Mouse (Mus musculus) heart, embryonic 13.5 days (tissue): Measurements from ENCODE around the gene Entpd8. TPM values are rescaled to one million over a fixed set of nuclear protein-coding genes. Genes with fewer than 3 reads are reported as not detected.

Source experiments
- ATAC-seq: fragments of 200-750 bp; cut with Nextera tagmentation; 2 replicates; pipeline ENCODE4 v1.8.0; 2017; ENCODE audit warnings: moderate TSS enrichment; ENCODE audit not compliant: insufficient number of reproducible peaks, low FRiP score, low TSS enrichment; ENCODE audit errors: extremely low read depth
- H3K27ac ChIP-seq: fragments of 300-500 bp; sonication (generic); replicated peaks from 2 replicates; pipeline ENCODE4 v1.5.1; 2015; ENCODE audit warnings: moderate library complexity, mild to moderate bottlenecking, inconsistent platforms
- H3K27me3 ChIP-seq: fragments of 300-500 bp; sonication (generic); replicated peaks from 2 replicates; pipeline ENCODE4 v1.6.1; 2015; ENCODE audit warnings: mild to moderate bottlenecking, inconsistent platforms
- H3K36me3 ChIP-seq: fragments of 300-500 bp; sonication (generic); 2 replicates; pipeline ENCODE4 v1.6.1; 2015; ENCODE audit warnings: mild to moderate bottlenecking, inconsistent platforms
- H3K4me1 ChIP-seq: fragments of 300-500 bp; sonication (generic); 2 replicates; pipeline ENCODE4 v1.6.1; 2015; ENCODE audit warnings: inconsistent platforms
- H3K4me2 ChIP-seq: fragments of 300-500 bp; sonication (generic); 2 replicates; pipeline ENCODE4 v1.6.1; 2015; ENCODE audit warnings: inconsistent platforms, mild to moderate bottlenecking, moderate library complexity
- H3K4me3 ChIP-seq: fragments of 300-500 bp; sonication (generic); 2 replicates; pipeline ENCODE4 v1.5.1; 2015; ENCODE audit warnings: moderate library complexity, mild to moderate bottlenecking, inconsistent platforms
- H3K9ac ChIP-seq: fragments of 300-500 bp; sonication (generic); 2 replicates; pipeline ENCODE4 v1.6.1; 2015; ENCODE audit warnings: inconsistent platforms, mild to moderate bottlenecking, moderate library complexity
- H3K9me3 ChIP-seq: fragments of 300-500 bp; sonication (generic); 2 replicates; pipeline ENCODE4 v1.6.1; 2016; ENCODE audit warnings: inconsistent platforms
- WGBS: fragments of 180-500 bp; shearing (Covaris S2); methylation state at CpG from one replicate; pipeline ENCODE4 v1.1.7; 2015; ENCODE audit warnings: mixed read lengths; 5-methylcytosine and 5-hydroxymethylcytosine counted together
- polyA plus RNA-seq: library from polyadenylated mRNA; unstranded; fragments of >200 nt; fragmentation: Nextera tagmentation; extraction: Ambion mirVana; gene quantifications from 2 replicates; pipeline ENCODE4 v1.2.1, GENCODE M21; 2015

The Entpd8 gene
- not detected in 2 replicates for polyA plus RNA-seq

DNA sequence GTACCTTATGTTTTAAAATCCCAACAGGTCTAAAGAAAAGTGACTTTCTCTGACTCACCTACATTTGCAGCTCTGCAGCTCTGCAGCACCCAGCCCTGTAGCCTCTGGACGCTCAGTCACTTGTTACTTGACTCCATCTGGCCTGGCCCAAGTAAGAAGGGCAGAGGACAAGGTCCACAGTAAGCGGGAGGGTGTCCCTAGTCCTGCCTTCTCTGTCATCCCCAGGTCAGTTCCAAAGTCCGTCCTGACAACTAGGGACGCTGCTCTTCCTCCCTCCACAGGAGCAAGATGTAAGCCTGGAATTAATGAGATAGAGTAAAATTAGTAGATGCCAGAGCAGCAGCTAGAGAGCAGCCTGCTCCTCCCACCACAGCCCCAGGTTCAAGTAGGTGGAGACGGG is at the start of gene Entpd8:
Gene Entpd8 (plus strand): TSS at position 229 of the 400 bp plus-strand sequence.
- no peak for ATAC-seq

GRCm38 (mm10) chr2:25034994-25035393 is 45.1 kb upstream of the Entpd8 start:
- no peaks in the 10 kb centered on the region for H3K27me3 ChIP-seq
- H3K36me3 ChIP-seq, result peaks cover 17% of the 10 kb centered on the region; the same call in 1 of the 2 replicates
- no peak overlapping the region for H3K4me2 ChIP-seq
- H3K27ac ChIP-seq, result no peak overlapping the region
- no peak overlapping the region for H3K4me3 ChIP-seq
- no peak for ATAC-seq
- WGBS, result 93% methylated on average over 4 of the region's 4 CpGs
- H3K9me3 ChIP-seq, result no peaks in the 10 kb centered on the region
- no peak overlapping the region for H3K9ac ChIP-seq
- H3K4me1 ChIP-seq, result no peaks in the 10 kb centered on the region

More for the DNA sequence above, at the start of gene Entpd8:
- H3K4me3 ChIP-seq, result no peak within 1 kb of the TSS
- H3K9ac ChIP-seq, result no peak within 1 kb of the TSS
- 50% methylated on average over 5 of the region's 5 CpGs for WGBS
- no peaks in the 10 kb centered on the region for H3K36me3 ChIP-seq
- no peak within 1 kb of the TSS for H3K27ac ChIP-seq
- no peak within 1 kb of the TSS for H3K4me2 ChIP-seq
- H3K4me1 ChIP-seq, result no peaks in the 10 kb centered on the region
- H3K9me3 ChIP-seq, result no peaks in the 10 kb centered on the region
- peaks cover 37% of the 10 kb centered on the region for H3K27me3 ChIP-seq

GRCm38 (mm10) chr2:25040089-25040488 is 40.0 kb upstream of the Entpd8 start:
- Histone ChIP-seq H3K4me3 (no peak overlapping the region), H3K27ac (no peak overlapping the region), H3K36me3 (peaks cover 12% of the 10 kb centered on the region), H3K27me3 (no peaks in the 10 kb centered on the region), H3K9ac (no peak overlapping the region), H3K4me2 (no peak overlapping the region), H3K9me3 (no peaks in the 10 kb centered on the region), H3K4me1 (no peaks in the 10 kb centered on the region)
- ATAC-seq, result no peak
- WGBS, result 78% methylated on average over 5 of the region's 5 CpGs

DNA sequence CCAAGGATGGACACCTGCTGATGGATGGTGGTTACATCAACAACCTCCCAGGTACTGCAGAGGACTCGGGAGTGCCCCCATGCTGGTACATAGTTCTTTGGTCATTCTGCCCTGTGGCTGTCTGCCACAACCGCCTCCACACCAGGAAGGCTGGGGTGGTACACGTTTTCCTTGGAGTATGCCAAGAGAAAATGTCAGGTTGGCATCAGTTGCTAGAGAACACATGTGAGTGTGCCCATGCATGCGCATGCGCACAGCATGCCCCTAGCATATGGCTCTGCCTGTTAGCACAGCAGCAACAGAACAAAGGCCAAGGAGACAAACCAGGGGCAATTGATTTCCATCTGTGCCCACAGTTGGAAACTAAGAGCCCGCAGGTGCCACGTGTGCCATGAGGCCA is 29.2 kb upstream of the Entpd8 start:
- H3K9me3 ChIP-seq, result no peaks in the 10 kb centered on the region
- peaks cover 15% of the 10 kb centered on the region for H3K4me1 ChIP-seq
- no peak for ATAC-seq
- H3K9ac ChIP-seq, result no peak overlapping the region
- WGBS, result 82% methylated on average over 7 of the region's 7 CpGs
- peaks cover 21% of the 10 kb centered on the region for H3K36me3 ChIP-seq
- no peaks in the 10 kb centered on the region for H3K27me3 ChIP-seq
- H3K4me3 ChIP-seq, result no peak overlapping the region
- no peak overlapping the region for H3K27ac ChIP-seq
- no peak overlapping the region for H3K4me2 ChIP-seq

- Histone ChIP-seq H3K4me2 (no peak overlapping the region), H3K9ac (no peak overlapping the region), H3K4me3 (no peak overlapping the region), H3K27me3 (no peaks in the 10 kb centered on the region), H3K4me1 (peaks cover 15% of the 10 kb centered on the region), H3K36me3 (peaks cover 24% of the 10 kb centered on the region), H3K27ac (no peak overlapping the region), H3K9me3 (no peaks in the 10 kb centered on the region)
- ATAC-seq, result no peak
- WGBS, result 78% methylated on average over 8 of the region's 8 CpGs
Observed at GRCm38 (mm10) chr2:25051450-25051849, 28.7 kb upstream of the Entpd8 start.

GRCm38 (mm10) chr2:25053101-25053500 is 27.0 kb upstream of the Entpd8 start:
- no peaks in the 10 kb centered on the region for H3K9me3 ChIP-seq
- no peak for ATAC-seq

DNA sequence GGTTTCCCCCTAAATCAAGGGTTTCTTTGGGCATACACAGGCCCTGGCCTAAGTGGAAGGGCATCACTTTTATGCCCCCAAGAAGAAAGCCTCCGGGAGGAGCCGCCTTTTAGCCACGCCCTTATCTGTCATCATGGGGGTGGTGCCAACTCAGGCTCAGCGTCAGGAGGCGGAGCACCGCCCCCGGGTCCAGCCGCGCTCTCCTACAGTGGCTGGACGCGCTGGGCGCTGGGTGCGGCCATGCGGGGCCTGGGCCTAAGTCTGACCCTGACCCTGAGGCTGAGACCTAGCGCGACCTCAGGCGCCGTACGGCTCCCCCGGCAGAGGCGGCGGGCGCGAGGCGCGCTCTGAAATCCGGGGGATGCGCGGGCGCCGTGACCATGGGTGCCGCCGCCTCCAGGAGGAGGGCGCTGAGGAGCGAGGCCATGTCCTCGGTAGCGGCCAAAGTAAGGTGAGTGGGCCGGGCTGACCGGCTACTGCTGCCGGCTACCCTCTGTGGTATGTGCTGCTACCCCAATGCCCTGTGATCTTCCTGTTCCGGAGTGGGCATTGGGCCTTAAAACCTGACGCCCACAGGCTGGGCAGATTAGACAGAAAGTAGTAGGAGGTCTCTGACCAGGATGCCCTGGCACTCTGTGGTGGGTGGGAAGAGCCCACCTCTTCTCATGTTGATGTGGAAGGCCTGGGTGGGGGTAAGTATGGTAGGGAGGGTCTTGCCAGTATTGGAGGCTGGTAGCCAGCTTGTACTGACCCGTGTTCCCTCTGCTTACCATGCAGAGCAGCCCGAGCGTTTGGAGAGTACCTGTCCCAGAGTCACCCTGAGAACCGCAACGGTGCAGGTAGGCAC is 25.7 kb upstream of the Entpd8 start, which contains the start of gene Nsmf:
Gene Nsmf (plus strand): TSS at position 135 of the 847 bp plus-strand sequence.
- WGBS, result 5% methylated on average over 47 of the region's 47 CpGs

More at GRCm38 (mm10) chr2:25053101-25053500, 27.0 kb upstream of the Entpd8 start:
- Histone ChIP-seq H3K36me3 (peaks cover 35% of the 10 kb centered on the region), H3K27ac (no peak overlapping the region), H3K4me3 (no peak overlapping the region), H3K4me2 (no peak overlapping the region), H3K27me3 (no peaks in the 10 kb centered on the region), H3K4me1 (peaks cover 15% of the 10 kb centered on the region), H3K9ac (no peak overlapping the region)
- WGBS, result 87% methylated on average over 6 of the region's 6 CpGs

GRCm38 (mm10) chr2:25055068-25055405 is 25.1 kb upstream of the Entpd8 start:
- ATAC-seq, result no peak
- H3K9me3 ChIP-seq, result no peaks in the 10 kb centered on the region
- H3K36me3 ChIP-seq, result peaks cover 53% of the 10 kb centered on the region
- 38% methylated on average over 2 of the region's 2 CpGs for WGBS
- H3K4me2 ChIP-seq, result peak overlapping the region; percentile 91
- peak overlapping the region; percentile 93 for H3K9ac ChIP-seq
- H3K27ac ChIP-seq, result no peak overlapping the region
- H3K4me1 ChIP-seq, result peaks cover 15% of the 10 kb centered on the region
- H3K4me3 ChIP-seq, result peak overlapping the region; percentile 87
- H3K27me3 ChIP-seq, result no peaks in the 10 kb centered on the region

More for the DNA sequence above, 25.7 kb upstream of the Entpd8 start, which contains the start of gene Nsmf:
- peak within 1 kb of the TSS; percentile 91 for H3K4me2 ChIP-seq
- peak within 1 kb of the TSS; percentile 93 for H3K9ac ChIP-seq
- H3K27me3 ChIP-seq, result no peaks in the 10 kb centered on the region
- peaks cover 15% of the 10 kb centered on the region for H3K4me1 ChIP-seq
- H3K4me3 ChIP-seq, result peak within 1 kb of the TSS; percentile 87
- ATAC-seq, result peak; percentile 71; the same call in 1 of the 2 replicates
- H3K27ac ChIP-seq, result no peak within 1 kb of the TSS
- peaks cover 48% of the 10 kb centered on the region for H3K36me3 ChIP-seq
- H3K9me3 ChIP-seq, result no peaks in the 10 kb centered on the region

- peaks cover 15% of the 10 kb centered on the region for H3K4me1 ChIP-seq
- peak overlapping the region; percentile 93 for H3K9ac ChIP-seq
- H3K4me2 ChIP-seq, result peak overlapping the region; percentile 91
- WGBS, result 87% methylated on average over 21 of the region's 21 CpGs
- no peak overlapping the region for H3K27ac ChIP-seq
- peaks cover 57% of the 10 kb centered on the region for H3K36me3 ChIP-seq
- peak overlapping the region; percentile 87 for H3K4me3 ChIP-seq
- H3K9me3 ChIP-seq, result no peaks in the 10 kb centered on the region
- no peaks in the 10 kb centered on the region for H3K27me3 ChIP-seq
- ATAC-seq, result no peak
Observed at GRCm38 (mm10) chr2:25055409-25056155, 24.5 kb upstream of the Entpd8 start.

DNA sequence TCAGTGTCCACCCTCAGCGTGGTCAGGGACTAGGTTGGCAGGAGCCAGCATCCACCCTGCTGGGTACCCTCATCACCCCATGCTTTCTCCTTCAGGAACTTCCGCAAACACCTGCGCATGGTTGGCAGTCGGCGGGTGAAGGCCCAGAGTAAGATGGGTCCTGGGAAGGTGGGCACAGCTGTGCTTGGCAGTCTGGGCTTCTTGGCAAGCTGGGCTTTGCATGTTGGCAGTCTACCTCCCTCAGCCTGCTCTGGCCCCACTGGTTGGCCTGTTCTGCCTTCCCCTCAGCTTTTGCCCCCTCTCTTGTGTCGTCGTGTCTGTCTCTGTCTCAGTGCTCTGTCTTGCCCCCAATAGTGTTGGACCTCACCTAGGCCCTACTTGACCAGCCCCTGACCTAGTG is 21.2 kb upstream of the Entpd8 start:
- 91% methylated on average over 7 of the region's 7 CpGs for WGBS
- ATAC-seq, result no peak
- no peaks in the 10 kb centered on the region for H3K9me3 ChIP-seq
- peaks cover 13% of the 10 kb centered on the region for H3K4me1 ChIP-seq
- H3K27me3 ChIP-seq, result no peaks in the 10 kb centered on the region
- H3K36me3 ChIP-seq, result peaks cover 67% of the 10 kb centered on the region
- H3K4me3 ChIP-seq, result no peak overlapping the region
- H3K27ac ChIP-seq, result no peak overlapping the region
- H3K4me2 ChIP-seq, result no peak overlapping the region
- H3K9ac ChIP-seq, result no peak overlapping the region

DNA sequence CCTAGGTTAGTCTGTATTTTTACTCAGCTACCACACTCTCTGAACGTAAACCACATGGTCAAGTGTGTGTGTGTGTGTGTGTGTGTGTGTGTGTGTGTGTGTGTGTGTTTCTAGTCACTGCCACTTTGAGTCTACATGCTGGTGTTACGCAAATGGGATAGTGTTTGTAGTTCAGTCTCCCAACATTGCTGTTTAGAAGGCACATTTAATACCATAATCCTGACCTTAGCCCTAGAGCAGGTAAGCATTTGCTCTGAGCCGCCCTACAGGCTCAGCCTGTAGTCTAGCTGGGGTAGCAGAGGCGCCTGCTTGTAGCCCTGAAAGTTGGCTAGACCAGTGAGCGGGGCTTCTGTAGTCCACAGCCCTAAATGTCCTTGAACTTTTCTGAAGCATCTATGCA is 16.6 kb upstream of the Entpd8 start:
- Histone ChIP-seq H3K27ac (no peak overlapping the region), H3K9me3 (no peaks in the 10 kb centered on the region), H3K4me2 (no peak overlapping the region), H3K4me1 (no peaks in the 10 kb centered on the region), H3K27me3 (no peaks in the 10 kb centered on the region), H3K36me3 (peaks cover 46% of the 10 kb centered on the region), H3K9ac (no peak overlapping the region), H3K4me3 (no peak overlapping the region)
- ATAC-seq, result no peak
- WGBS, result 84% methylated on average over 5 of the region's 5 CpGs
